Mouse (Mus musculus) embryonic fibroblast, embryonic 13.5 days (primary cell): Measurements from ENCODE around the gene Hoxa2.

ENCODE experiments used
- CTCF ChIP-seq: IDR thresholded peaks from 2 replicates; pipeline ENCODE4 v1.5.1; 2011; ENCODE audit warnings: mild to moderate bottlenecking, control low read depth, low read length, moderate library complexity, borderline replicate concordance; ENCODE audit not compliant: insufficient read depth
- POLR2A ChIP-seq: IDR thresholded peaks from 2 replicates; pipeline ENCODE4 v1.6.1; 2011; ENCODE audit warnings: low read depth, mild to moderate bottlenecking, control low read depth, low read length, moderate library complexity

- TF ChIP-seq CTCF (no peak), POLR2A (no peak)
These were observed 3.1 kb downstream of the Hoxa2 start for GRCm38 (mm10) chr6:52161336-52162092.
